Mouse (Mus musculus) bone marrow, adult 2 months (tissue): ENCODE results near the gene Itgb5.
A peak's percentile ranks its signal among the peaks of the same experiment; 100 is the strongest.

Experiments used
- CTCF ChIP-seq: fragments of 200-500 bp; IDR thresholded peaks from 2 replicates; pipeline ENCODE4 v1.5.1; 2011; ENCODE audit warnings: low read length, control low read depth; ENCODE audit not compliant: control insufficient read depth, insufficient read depth
- POLR2A ChIP-seq: fragments of 200-500 bp; IDR thresholded peaks from 2 replicates; pipeline ENCODE4 v1.6.1; 2011; ENCODE audit warnings: low read depth, mild to moderate bottlenecking, control low read depth, low read length, borderline replicate concordance; ENCODE audit not compliant: control insufficient read depth

DNA sequence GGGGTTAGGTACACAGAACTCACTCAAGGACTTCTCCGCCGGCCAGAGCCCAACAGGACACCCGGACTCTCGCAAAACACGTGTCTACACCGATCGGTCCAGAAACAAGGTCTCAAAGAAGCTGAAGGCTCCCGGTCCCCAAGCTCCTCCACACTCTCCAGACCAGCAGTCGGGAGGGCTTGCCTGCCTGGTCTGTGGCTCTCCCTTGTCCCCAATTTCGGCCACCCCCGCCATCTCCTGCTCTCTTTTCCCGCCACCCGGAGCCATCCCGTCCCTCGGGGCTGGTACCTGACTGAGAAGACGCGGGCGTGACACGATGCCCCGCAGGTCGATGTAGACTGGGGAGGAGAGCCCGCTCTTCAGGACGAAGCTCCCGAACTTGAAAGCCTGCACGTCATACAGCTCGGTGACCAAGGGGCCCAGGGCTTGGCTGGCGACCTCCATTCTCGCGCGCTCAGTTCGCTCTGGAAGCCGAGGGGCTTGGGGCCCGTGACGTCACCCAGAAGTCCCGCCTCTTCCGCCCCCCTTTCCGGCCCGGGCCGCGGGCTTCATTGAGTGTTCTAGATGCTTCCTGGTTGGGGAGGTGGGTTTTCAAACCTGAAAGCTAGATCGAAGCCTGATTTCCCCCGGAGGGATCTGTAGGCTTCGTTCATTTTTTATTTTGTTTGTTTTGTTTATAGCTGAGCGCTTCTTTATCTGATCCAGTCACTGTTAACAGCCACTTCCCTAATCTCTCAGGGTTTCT, 137.2 kb downstream of the Itgb5 start, which contains the start of gene Umps:
- no peak for TF ChIP-seq CTCF
- peak; percentile 67; the same call in 1 of the 2 replicates for TF ChIP-seq POLR2A
